Mouse (Mus musculus) CH12.LX (cell line): ENCODE results near the gene Ccm2l. TPM values are rescaled to one million over a fixed set of nuclear protein-coding genes. Genes with fewer than 3 reads are reported as not detected.

Experiments used
- DNase-seq: peaks from one replicate; pipeline ENCODE4 v3.0.0-alpha.2; 2013; ENCODE audit errors: extremely low read depth
- H3K27ac ChIP-seq: 2 replicates; pipeline ENCODE4 v1.5.1; 2012; ENCODE audit warnings: low read depth, mild to moderate bottlenecking, control low read depth, moderate library complexity; ENCODE audit not compliant: insufficient read depth
- H3K27me3 ChIP-seq: replicated peaks from 2 replicates; pipeline ENCODE3; 2012; ENCODE audit warnings: inconsistent platforms
- H3K36me3 ChIP-seq, 2 experiments: replicated peaks in 1 of 2; 2 replicates each; pipeline versions ENCODE3 to v1.6.1; 2012; ENCODE audit warnings: inconsistent platforms in 1 of 2, low read length in 1 of 2, mild to moderate bottlenecking in 1 of 2, mixed read lengths in 1 of 2, moderate library complexity in 1 of 2; ENCODE audit not compliant: control insufficient read depth in 1 of 2, insufficient read depth in 1 of 2
- H3K4me1 ChIP-seq, 2 experiments: 2 replicates each; pipeline ENCODE4 v1.6.1; 2012; ENCODE audit warnings: inconsistent platforms in 1 of 2, moderate library complexity in 1 of 2; ENCODE audit not compliant: insufficient read depth in 2 of 2, control insufficient read depth in 1 of 2
- H3K4me2 ChIP-seq: 2 replicates; pipeline ENCODE4 v1.6.1; 2012; ENCODE audit warnings: low read depth, mild to moderate bottlenecking, control low read depth; ENCODE audit not compliant: poor library complexity, insufficient read depth, severe bottlenecking
- H3K4me3 ChIP-seq, 3 experiments: fragments of 150-350 bp in 1 of 3; sonication (generic) in 1 of 3; replicated peaks in 1 of 3; 2 replicates each; pipeline versions ENCODE3 to v1.5.1; 2011 to 2012; ENCODE audit warnings: low read depth in 2 of 3, low read length in 2 of 3, mild to moderate bottlenecking in 2 of 3, moderate library complexity in 2 of 3, control low read depth in 1 of 3, improper control_type of control experiment in 1 of 3, inconsistent platforms in 1 of 3, mixed read lengths in 1 of 3; ENCODE audit not compliant: poor library complexity in 1 of 3
- H3K79me2 ChIP-seq: replicated peaks from 2 replicates; pipeline ENCODE4 v1.6.1; 2012; ENCODE audit warnings: mild to moderate bottlenecking, moderate library complexity; ENCODE audit not compliant: control insufficient read depth, poor library complexity, insufficient read depth, severe bottlenecking; ENCODE audit errors: extremely low read depth
- H3K9ac ChIP-seq: 2 replicates; pipeline ENCODE4 v1.6.1; 2012; ENCODE audit warnings: low read depth, mild to moderate bottlenecking, control low read depth, moderate library complexity; ENCODE audit not compliant: insufficient read depth
- H3K9me3 ChIP-seq: replicated peaks from 2 replicates; pipeline ENCODE3; 2012; ENCODE audit warnings: low read length, inconsistent platforms, mixed read lengths
- CHD1 ChIP-seq: IDR thresholded peaks from 2 replicates; pipeline ENCODE4 v1.6.1; 2012; ENCODE audit warnings: low read depth, low read length, improper control_type of control experiment, inconsistent platforms
- CTCF ChIP-seq, 2 experiments: IDR thresholded peaks in 1 of 2; conservative IDR thresholded peaks in 1 of 2; 2 replicates each; pipeline ENCODE4 v1.5.1; 2011 to 2012; ENCODE audit warnings: low read depth in 2 of 2, low read length in 2 of 2, improper control_type of control experiment in 1 of 2, inconsistent platforms in 1 of 2, mild to moderate bottlenecking in 1 of 2, moderate library complexity in 1 of 2
- E2F4 ChIP-seq: IDR thresholded peaks from 2 replicates; pipeline ENCODE4 v1.6.1; 2011; ENCODE audit warnings: low read depth, low read length, improper control_type of control experiment; ENCODE audit not compliant: insufficient replicate concordance
- EP300 ChIP-seq: IDR thresholded peaks from 2 replicates; pipeline ENCODE4 v1.6.1; 2011; ENCODE audit warnings: low read length, improper control_type of control experiment
- GABPA ChIP-seq: IDR thresholded peaks from 2 replicates; pipeline ENCODE4 v1.6.1; 2012; ENCODE audit warnings: low read depth, low read length, improper control_type of control experiment, inconsistent platforms; ENCODE audit not compliant: insufficient replicate concordance
- HCFC1 ChIP-seq: IDR thresholded peaks from 2 replicates; pipeline ENCODE4 v1.6.1; 2012; ENCODE audit warnings: low read depth, mild to moderate bottlenecking, inconsistent platforms, low read length, improper control_type of control experiment
- IRF4 ChIP-seq: IDR thresholded peaks from 2 replicates; pipeline ENCODE4 v1.6.1; 2014; ENCODE audit warnings: low read depth, mild to moderate bottlenecking, inconsistent platforms, low read length, improper control_type of control experiment
- JUN ChIP-seq: IDR thresholded peaks from 2 replicates; pipeline ENCODE4 v1.6.1; 2011; ENCODE audit warnings: low read depth, mild to moderate bottlenecking, low read length, improper control_type of control experiment, moderate library complexity; ENCODE audit not compliant: insufficient read depth
- JUND ChIP-seq: conservative IDR thresholded peaks from 2 replicates; pipeline ENCODE4 v1.6.1; 2011; ENCODE audit warnings: low read depth, low read length, improper control_type of control experiment
- MAFK ChIP-seq: IDR thresholded peaks from 2 replicates; pipeline ENCODE4 v1.6.1; 2011; ENCODE audit warnings: low read length, improper control_type of control experiment; ENCODE audit not compliant: insufficient replicate concordance
- MAX ChIP-seq: IDR thresholded peaks from 2 replicates; pipeline ENCODE4 v1.6.1; 2011; ENCODE audit warnings: low read length, improper control_type of control experiment
- MEF2A ChIP-seq: IDR thresholded peaks from 2 replicates; pipeline ENCODE4 v1.6.1; 2014; ENCODE audit warnings: low read depth, mild to moderate bottlenecking, inconsistent platforms, low read length, improper control_type of control experiment, borderline replicate concordance
- MXI1 ChIP-seq: IDR thresholded peaks from 2 replicates; pipeline ENCODE4 v1.6.1; 2011; ENCODE audit warnings: mild to moderate bottlenecking, low read depth, low read length, improper control_type of control experiment
- MYC ChIP-seq: IDR thresholded peaks from 2 replicates; pipeline ENCODE4 v1.6.1; 2011; ENCODE audit warnings: low read depth, mild to moderate bottlenecking, improper control_type of control experiment, low read length
- NELFE ChIP-seq: IDR thresholded peaks from 2 replicates; pipeline ENCODE4 v1.6.1; 2011; ENCODE audit warnings: low read depth, low read length, improper control_type of control experiment
- NRF1 ChIP-seq: IDR thresholded peaks from 2 replicates; pipeline ENCODE4 v1.6.1; 2014; ENCODE audit warnings: low read depth, mild to moderate bottlenecking, inconsistent platforms, low read length, improper control_type of control experiment, moderate library complexity
- PAX5 ChIP-seq: IDR thresholded peaks from 2 replicates; pipeline ENCODE4 v1.6.1; 2012; ENCODE audit warnings: low read length, inconsistent platforms, mixed read lengths
- POLR2A ChIP-seq: IDR thresholded peaks from 2 replicates; pipeline ENCODE4 v1.6.1; 2011; ENCODE audit warnings: low read depth, mild to moderate bottlenecking, improper control_type of control experiment, low read length
- POLR2AphosphoS2 ChIP-seq: IDR thresholded peaks from 2 replicates; pipeline ENCODE4 v1.6.1; 2011; ENCODE audit warnings: low read depth, low read length, improper control_type of control experiment
- RAD21 ChIP-seq: IDR thresholded peaks from 2 replicates; pipeline ENCODE4 v1.6.1; 2011; ENCODE audit warnings: low read depth, mild to moderate bottlenecking, low read length, improper control_type of control experiment, moderate library complexity
- SIN3A ChIP-seq: IDR thresholded peaks from 2 replicates; pipeline ENCODE4 v1.6.1; 2012; ENCODE audit warnings: low read length, improper control_type of control experiment, inconsistent platforms
- TBP ChIP-seq: conservative IDR thresholded peaks from 2 replicates; pipeline ENCODE4 v1.6.1; 2011; ENCODE audit warnings: low read depth, low read length, improper control_type of control experiment
- TCF12 ChIP-seq: IDR thresholded peaks from 2 replicates; pipeline ENCODE4 v1.6.1; 2014; ENCODE audit warnings: low read depth, mild to moderate bottlenecking, inconsistent platforms, low read length, improper control_type of control experiment
- ZC3H11A ChIP-seq: IDR thresholded peaks from 2 replicates; pipeline ENCODE4 v1.6.1; 2012; ENCODE audit warnings: low read depth, mild to moderate bottlenecking, inconsistent platforms, low read length, improper control_type of control experiment
- ZKSCAN1 ChIP-seq: IDR thresholded peaks from 2 replicates; pipeline ENCODE4 v1.6.1; 2012; ENCODE audit warnings: low read depth, inconsistent platforms, low read length, improper control_type of control experiment, borderline replicate concordance
- ZNF384 ChIP-seq: IDR thresholded peaks from 2 replicates; pipeline ENCODE4 v1.6.1; 2012; ENCODE audit warnings: low read depth, low read length, improper control_type of control experiment, inconsistent platforms
- dilution Hi-C: fragments of 300-500 bp; cut with MboI; formaldehyde crosslinking; loops from 2 replicates; pipeline ENCODE4 v1.14.3; 2020; ENCODE audit warnings: low sequenced_read_pairs; ENCODE audit not compliant: extremely low pct_unique_long_range_greater_than_20kb, extremely low pct_ligation_motif_present
- in situ Hi-C: fragments of 300-500 bp; cut with MboI; formaldehyde crosslinking; loops from 3 replicates; pipeline ENCODE4 v1.14.3; 2019; ENCODE audit warnings: low sequenced_read_pairs, low pct_ligation_motif_present, low pct_unique_long_range_greater_than_20kb, mixed read lengths
- polyA plus RNA-seq: library from polyadenylated mRNA; unstranded; fragments of >175 nt; gene quantifications from 2 replicates; pipeline ENCODE4 v1.2.1, GENCODE M21; 2012; ENCODE audit warnings: low read depth; ENCODE audit not compliant: insufficient read length
- total RNA-seq, 2 experiments: library from RNA; depleted of rRNA; stranded (reverse); fragments of 300-350 nt in 1 of 2; fragments of >200 nt in 1 of 2; gene quantifications; 2 replicates each; pipeline ENCODE4 v1.2.3; 2012 to 2014

The Ccm2l gene
- total and polyA plus RNA-seq, 3 experiments = not detected

DNA sequence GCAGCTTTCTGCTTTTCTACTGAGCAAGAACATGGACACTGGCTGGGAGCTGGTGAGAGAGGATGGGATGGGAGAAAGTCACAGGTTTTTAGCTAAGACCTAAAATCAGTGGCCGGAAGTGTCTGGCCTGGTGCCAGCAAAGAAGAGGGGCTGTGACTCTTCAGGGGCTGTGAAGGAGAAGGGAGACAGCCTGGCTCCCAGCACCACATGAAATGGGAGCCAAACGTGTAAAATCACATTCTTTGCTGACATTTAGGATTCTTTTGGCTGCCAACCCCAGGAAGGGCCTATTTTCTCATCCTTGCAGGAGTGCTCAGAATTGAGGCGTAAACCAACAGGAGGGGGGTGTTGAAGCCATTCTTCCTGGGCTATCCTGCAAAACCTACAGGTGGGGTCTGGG is 21.9 kb upstream of the Ccm2l start:
- DNase-seq = no peak
- H3K9ac ChIP-seq = no peak overlapping the region
- no peaks in the 10 kb centered on the region for H3K4me1 ChIP-seq
- dilution Hi-C loops = no loop called here
- no peak overlapping the region for H3K4me3 ChIP-seq
- in situ Hi-C loops = no loop called here
- no peak overlapping the region for H3K4me2 ChIP-seq
- TF ChIP-seq ZKSCAN1 = no peak
- TF ChIP-seq E2F4 = no peak
- TF ChIP-seq CHD1 = no peak
- no peak for TF ChIP-seq NRF1
- no peak for TF ChIP-seq SIN3A
- TF ChIP-seq POLR2A = no peak
- TF ChIP-seq TBP = no peak
- TF ChIP-seq CTCF (conservative IDR thresholded peaks at IDR 0.05 in 1 of 2, IDR thresholded peaks at IDR 0.05 in 1 of 2; ENCODE audit: low read depth in 2 of 2, low read length in 2 of 2) = no peak
- no peak for TF ChIP-seq TCF12
- no peak for TF ChIP-seq HCFC1
- no peak for TF ChIP-seq JUND
- no peak for TF ChIP-seq IRF4
- no peaks in the 10 kb centered on the region for H3K36me3 ChIP-seq
- no peak overlapping the region for H3K27ac ChIP-seq
- H3K79me2 ChIP-seq = no peaks in the 10 kb centered on the region
- no peaks in the 10 kb centered on the region for H3K9me3 ChIP-seq
- peaks cover 90% of the 10 kb centered on the region for H3K27me3 ChIP-seq

DNA sequence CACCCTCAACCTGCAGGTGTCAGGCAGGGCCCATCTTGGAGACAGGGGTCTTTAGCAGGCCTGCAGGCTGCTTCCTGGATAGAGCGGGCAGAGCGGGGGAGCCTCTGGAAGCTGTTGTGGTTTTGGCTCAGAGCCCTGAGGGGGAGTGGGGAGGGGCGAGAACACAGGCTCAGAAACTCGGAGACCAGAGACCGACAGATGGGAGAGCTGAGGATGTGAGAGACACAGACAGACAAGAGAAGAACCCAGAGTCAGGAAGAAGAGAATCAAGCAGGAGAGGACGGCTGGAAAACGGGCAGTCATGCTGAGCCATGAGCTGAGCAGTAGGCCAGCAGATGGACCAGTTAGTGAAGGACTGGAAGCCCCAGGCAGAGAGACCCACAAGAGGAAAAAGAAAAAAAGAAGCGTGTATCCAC is 19.9 kb upstream of the Ccm2l start:
- DNase-seq = no peak
- H3K9ac ChIP-seq = no peak overlapping the region
- no peaks in the 10 kb centered on the region for H3K9me3 ChIP-seq
- dilution Hi-C loops = no loop called here
- H3K4me1 ChIP-seq = no peaks in the 10 kb centered on the region
- TF ChIP-seq MAX (no peak), MEF2A (no peak), ZKSCAN1 (no peak), MXI1 (no peak), NELFE (no peak), RAD21 (no peak), EP300 (no peak), ZC3H11A (no peak), TBP (no peak), MAFK (no peak), IRF4 (no peak), TCF12 (no peak), MYC (no peak), POLR2AphosphoS2 (no peak), POLR2A (no peak), GABPA (no peak), ZNF384 (no peak), JUN (no peak), NRF1 (no peak), PAX5 (no peak)
- in situ Hi-C loops = no loop called here
- no peak overlapping the region for H3K27ac ChIP-seq
- H3K36me3 ChIP-seq = no peaks in the 10 kb centered on the region
- no peaks in the 10 kb centered on the region for H3K79me2 ChIP-seq
- H3K4me3 ChIP-seq = no peak overlapping the region
- peaks cover 90% of the 10 kb centered on the region for H3K27me3 ChIP-seq
- no peak overlapping the region for H3K4me2 ChIP-seq
